Mouse (Mus musculus) liver, postnatal 0 days (tissue): ENCODE measurements around the gene Ajuba.

Experiments
- CTCF ChIP-seq: sonication (generic); IDR thresholded peaks from 2 replicates; pipeline ENCODE4 v1.5.1; 2016; ENCODE audit warnings: antibody characterized with exemption, low read depth
- EP300 ChIP-seq: IDR thresholded peaks from 2 replicates; pipeline ENCODE4 v1.6.1; 2016; ENCODE audit warnings: antibody characterized with exemption, low read depth, mild to moderate bottlenecking

DNA sequence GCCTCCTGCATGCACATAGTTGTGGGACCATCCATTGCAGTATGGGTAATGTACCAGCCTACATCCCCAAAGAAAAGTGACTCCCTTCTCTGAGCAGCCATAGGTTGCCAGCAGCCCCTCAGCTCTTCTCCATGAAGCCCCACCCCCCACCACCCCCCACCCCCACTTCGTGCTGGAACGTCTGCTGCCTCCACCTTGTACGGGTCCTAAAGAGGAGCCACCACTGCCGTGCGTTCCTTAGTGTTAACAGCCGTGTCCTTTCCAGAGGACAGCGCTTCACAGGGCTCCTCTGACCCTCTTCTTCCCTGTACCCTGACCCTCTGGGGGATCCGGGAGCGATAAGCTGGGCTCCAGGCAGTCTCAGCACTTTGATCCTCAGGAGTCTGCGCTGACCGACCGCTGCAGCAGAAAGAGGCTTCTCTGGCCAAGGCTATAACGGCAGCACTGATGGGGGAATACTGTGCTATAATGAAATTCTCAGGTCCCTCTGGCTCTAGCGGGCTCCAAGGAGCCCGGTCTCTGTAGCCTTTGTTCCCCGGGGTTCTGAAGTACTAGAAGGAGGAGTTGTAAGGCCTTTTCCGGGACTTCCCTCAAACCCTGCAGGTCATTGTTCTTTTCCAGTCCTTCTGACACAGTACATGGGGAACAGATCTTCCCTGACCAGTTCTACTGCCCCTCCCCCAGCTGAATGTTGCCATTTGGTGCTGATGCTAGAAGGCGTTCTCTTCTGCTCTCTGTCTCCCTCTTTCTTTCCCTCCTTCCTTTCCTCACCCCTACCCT is 49.9 kb downstream of the Ajuba start:
- TF ChIP-seq EP300: no peak
- no peak for TF ChIP-seq CTCF
